25 mouse cellular contexts compared by ENCODE assay signal in the genomic region with DNA sequence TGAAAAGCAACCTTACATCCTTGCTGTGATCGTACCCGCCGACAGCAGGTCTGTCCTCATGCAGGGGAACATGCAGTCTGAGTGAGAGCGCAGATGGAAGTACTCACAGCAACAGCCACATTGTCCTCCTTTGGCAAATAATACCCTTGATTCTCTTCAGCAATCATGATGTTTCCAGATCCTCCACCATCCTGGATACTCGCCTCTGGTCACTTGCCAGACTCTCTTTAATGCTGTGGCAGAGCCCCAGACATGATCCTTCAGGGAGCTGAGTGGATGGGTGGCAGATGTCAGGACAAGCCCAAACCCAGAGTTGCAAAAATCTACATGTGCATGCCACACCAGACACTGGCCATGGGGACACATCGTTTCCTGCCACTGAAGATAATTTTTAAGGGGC. TPM values are rescaled to one million over a fixed set of nuclear protein-coding genes. Genes with fewer than 3 reads are reported as not detected.
DNase-seq lines count a peak whose midpoint lies in the region; ATAC-seq and TF ChIP-seq lines count a peak whose summit lies in the region.
"Had no signal": no experiment of that assay in that cellular context is flagged by ENCODE, and none has a peak within 500 bp of the region (broad histone marks: within the 10 kb centered on the region; RNA-seq: fewer than 3 reads in every experiment).

No protein-coding gene starts in this region.

- no peak overlapping the region for H3K4me2 ChIP-seq in midbrain, postnatal 0 days (ENCODE audit: low read depth, low read length, poor library complexity, severe bottlenecking)
- no peak overlapping the region for H3K4me2 ChIP-seq in midbrain, embryonic 15.5 days
- H3K4me2 ChIP-seq: heart, embryonic 11.5 days; liver, embryonic 13.5 days; midbrain, embryonic 12.5 days had no signal

- H3K9ac ChIP-seq in midbrain, postnatal 0 days (replicated peaks; ENCODE audit: low read length, poor library complexity, severe bottlenecking), result no peak overlapping the region
- no peak overlapping the region for H3K9ac ChIP-seq in midbrain, embryonic 15.5 days
- H3K9ac ChIP-seq: liver, embryonic 13.5 days; midbrain, embryonic 12.5 days had no signal

- H3K4me1 ChIP-seq in midbrain, postnatal 0 days (ENCODE audit: insufficient read depth, low read length), result peaks cover 3% of the 10 kb centered on the region; the same call in 1 of the 2 replicates
- peaks cover 13% of the 10 kb centered on the region; the same call in 1 of the 2 replicates for H3K4me1 ChIP-seq in midbrain, embryonic 15.5 days
- H3K4me1 ChIP-seq: liver, embryonic 13.5 days had no signal

- H3K27ac ChIP-seq in midbrain, postnatal 0 days (ENCODE audit: low read depth, low read length), result no peak overlapping the region
- no peak overlapping the region for H3K27ac ChIP-seq in midbrain, embryonic 15.5 days
- H3K27ac ChIP-seq: liver, embryonic 13.5 days; midbrain, embryonic 12.5 days had no signal

- H3K9me3 ChIP-seq in midbrain, postnatal 0 days (ENCODE audit: low read length), result no peaks in the 10 kb centered on the region
- H3K9me3 ChIP-seq in midbrain, embryonic 15.5 days, result no peaks in the 10 kb centered on the region
- H3K9me3 ChIP-seq: liver, embryonic 13.5 days; midbrain, embryonic 12.5 days had no signal

- no peaks in the 10 kb centered on the region for H3K36me3 ChIP-seq in midbrain, postnatal 0 days (ENCODE audit: insufficient read depth, low read length)
- H3K36me3 ChIP-seq in midbrain, embryonic 15.5 days (replicated peaks), result no peaks in the 10 kb centered on the region
- H3K36me3 ChIP-seq: liver, embryonic 13.5 days; midbrain, embryonic 12.5 days had no signal

- no peak for ATAC-seq in midbrain, postnatal 0 days (ENCODE audit: low FRiP score)
- ATAC-seq in midbrain, embryonic 15.5 days (replicated peaks), result no peak
- ATAC-seq: activated CD4-positive, CD25-positive, alpha-beta regulatory T cell, adult 4 months; CD4-positive, CD25-positive, alpha-beta regulatory T cell, adult 4 months; forebrain, embryonic 16.5 days; inflammation-experienced regulatory T-cells, adult 6 months; Patski had no signal

- no peak overlapping the region for H3K4me3 ChIP-seq in midbrain, postnatal 0 days (ENCODE audit: low read depth, low read length)
- no peak overlapping the region for H3K4me3 ChIP-seq in midbrain, embryonic 15.5 days
- H3K4me3 ChIP-seq: erythroblast, embryonic 14.5 days; liver, embryonic 13.5 days; midbrain, embryonic 12.5 days had no signal

- 89% methylated on average over 6 of the region's 6 CpGs for WGBS in midbrain, postnatal 0 days
- 79% methylated on average over 6 of the region's 6 CpGs for WGBS in midbrain, embryonic 15.5 days

- peak; percentile 62 to 73 for DNase-seq in cerebellum, postnatal 14 days
- DNase-seq in cerebellum, adult 11-12 months, result no peak
- peak; percentile 72 for DNase-seq in left cerebral cortex, postnatal 4 days
- DNase-seq in left cerebral cortex, postnatal 36 days (ENCODE audit: low spot score in 2 of 2), result no peak
- DNase-seq in midbrain, postnatal 0 days (ENCODE audit: low spot score), result peak; percentile 14
- DNase-seq in ovary, postnatal 10 days (ENCODE audit: low spot score), result no peak
- no peak for DNase-seq in right cerebral cortex, postnatal 25 days
- DNase-seq: adrenal gland, postnatal 10 days; cerebellum, postnatal 36 days; heart, postnatal 10 days; kidney, adult 2 months; kidney, postnatal 14 days; liver, embryonic 13.5 days; right cerebral cortex, postnatal 14 days; thymus, adult 18-20 months; thymus, postnatal 4 days had no signal

- no peak for TF ChIP-seq CTCF in midbrain, postnatal 0 days (IDR thresholded peaks at IDR 0.05)

- no peaks in the 10 kb centered on the region for H3K27me3 ChIP-seq in midbrain, postnatal 0 days (ENCODE audit: insufficient read depth, low read length)
- H3K27me3 ChIP-seq in midbrain, embryonic 15.5 days (replicated peaks), result no peaks in the 10 kb centered on the region
- H3K27me3 ChIP-seq: liver, embryonic 13.5 days; midbrain, embryonic 12.5 days had no signal

- intact Hi-C loops in left cerebral cortex, postnatal 4 days (cut with DNase I), result no loop called here
- intact Hi-C loops in left cerebral cortex, postnatal 36 days (cut with DNase I), result no loop called here

RNA-seq across cellular contexts. Expression of a gene that starts 41.9 kb away (rescaled TPM):
- under 1 TPM in 1 of 2 experiments, not detected in 1; 0.74 TPM for total RNA-seq in left cerebral cortex, postnatal 4 days (2021)
- total RNA-seq in left cerebral cortex, postnatal 36 days (2021), result 1 to 10 TPM; 1.2 TPM
- total RNA-seq in midbrain, postnatal 0 days (2014; rRNA removed), result 1.2 and 4.9 TPM in 2 replicates
- polyA plus RNA-seq in midbrain, postnatal 0 days (2015; fragmentation: Nextera tagmentation; extraction: Ambion mirVana), result 0.57 and 1.4 TPM in 2 replicates
- 2.2 and 3.1 TPM in 2 replicates for polyA plus RNA-seq in midbrain, embryonic 15.5 days (2015; fragmentation: Nextera tagmentation; extraction: Ambion mirVana)

RNA-seq across cellular contexts. Expression of a gene that starts 59.4 kb away (rescaled TPM):
- 10 to 100 TPM; 42.3 to 51.3 TPM for total RNA-seq in left cerebral cortex, postnatal 4 days (2021)
- 10 to 100 TPM; 20.2 to 24.0 TPM for total RNA-seq in left cerebral cortex, postnatal 36 days (2021)
- 31.2 and 40.3 TPM in 2 replicates for total RNA-seq in midbrain, postnatal 0 days (2014; rRNA removed)
- polyA plus RNA-seq in midbrain, postnatal 0 days (2015; fragmentation: Nextera tagmentation; extraction: Ambion mirVana), result 48.5 and 53.2 TPM in 2 replicates
- polyA plus RNA-seq in midbrain, embryonic 15.5 days (2015; fragmentation: Nextera tagmentation; extraction: Ambion mirVana), result 51.6 and 52.7 TPM in 2 replicates

Comparison
In these comparisons a context has a peak if more than half of its experiments do, and no peak if none do; other contexts are left out.
1. DNase-seq: peak in cerebellum, postnatal 14 days (2 of 2), left cerebral cortex, postnatal 4 days (single experiment) and midbrain, postnatal 0 days (single experiment); none in cerebellum, adult 11-12 months (single experiment), left cerebral cortex, postnatal 36 days (0 of 2), ovary, postnatal 10 days (single experiment) and right cerebral cortex, postnatal 25 days (single experiment).